In the genomic region with DNA sequence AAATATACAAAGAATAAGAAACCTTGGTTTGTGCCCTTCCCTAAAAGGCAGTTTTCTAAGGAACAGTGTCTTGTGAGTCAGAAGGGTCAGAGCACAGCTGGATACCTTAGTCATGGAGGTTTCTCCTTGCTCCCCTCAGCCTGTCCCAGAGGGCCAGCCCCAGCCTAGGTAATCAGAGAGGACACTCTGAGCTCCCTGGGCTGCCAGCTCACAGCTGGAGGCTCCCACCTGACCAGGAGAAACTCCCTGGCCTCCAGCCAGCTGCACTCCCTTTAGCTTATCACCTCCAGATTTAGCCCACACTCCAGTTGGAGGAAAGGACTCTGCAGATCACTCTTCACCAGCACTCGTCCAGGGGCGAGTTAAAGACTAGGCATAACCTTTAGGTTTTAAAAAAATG, we compare ENCODE assay signal across 9 mouse cellular contexts. TPM values are rescaled to one million over a fixed set of nuclear protein-coding genes. Genes with fewer than 3 reads are reported as not detected.
DNase-seq lines count a peak whose midpoint lies in the region; ATAC-seq lines count a peak whose summit lies in the region.
"Had no signal": no experiment of that assay in that cellular context is flagged by ENCODE, and none has a peak within 500 bp of the region (broad histone marks: within the 10 kb centered on the region; RNA-seq: fewer than 3 reads in every experiment).

No protein-coding gene starts in this region.

- H3K27ac ChIP-seq in stomach, embryonic 16.5 days (ENCODE audit: low read length), result no peak overlapping the region
- H3K27ac ChIP-seq in forebrain, embryonic 13.5 days, result no peak overlapping the region
- H3K27ac ChIP-seq: lung, embryonic 15.5 days had no signal

- no peak overlapping the region for H3K4me3 ChIP-seq in stomach, embryonic 16.5 days (replicated peaks; ENCODE audit: low read length)
- H3K4me3 ChIP-seq in forebrain, embryonic 13.5 days, result no peak overlapping the region
- H3K4me3 ChIP-seq: lung, embryonic 15.5 days had no signal

- peak; percentile 61 for ATAC-seq in stomach, embryonic 16.5 days (ENCODE audit: insufficient read depth, low FRiP score)
- no peak for ATAC-seq in forebrain, embryonic 13.5 days

- intact Hi-C loops in heart, postnatal 25 days (cut with DNase I), result no loop called here
- intact Hi-C loops in left cerebral cortex, postnatal 14 days (cut with DNase I), result no loop called here

- H3K9ac ChIP-seq in stomach, embryonic 16.5 days (ENCODE audit: low read length), result no peak overlapping the region
- H3K9ac ChIP-seq in forebrain, embryonic 13.5 days, result no peak overlapping the region
- H3K9ac ChIP-seq: lung, embryonic 15.5 days had no signal

- 39% methylated on average over 2 of the region's 2 CpGs for WGBS in stomach, embryonic 16.5 days
- WGBS in forebrain, embryonic 13.5 days, result 60% methylated on average over 2 of the region's 2 CpGs

- peaks cover 10% of the 10 kb centered on the region; the same call in 1 of the 2 replicates for H3K4me1 ChIP-seq in stomach, embryonic 16.5 days (ENCODE audit: control insufficient read depth, insufficient read depth, low read length)
- H3K4me1 ChIP-seq in forebrain, embryonic 13.5 days, result peaks cover 10% of the 10 kb centered on the region

- no peaks in the 10 kb centered on the region for H3K36me3 ChIP-seq in stomach, embryonic 16.5 days (ENCODE audit: control insufficient read depth, insufficient read depth, low read length)
- no peaks in the 10 kb centered on the region for H3K36me3 ChIP-seq in forebrain, embryonic 13.5 days (ENCODE audit: poor library complexity, severe bottlenecking)
- H3K36me3 ChIP-seq: lung, embryonic 15.5 days had no signal

- H3K4me2 ChIP-seq in stomach, embryonic 16.5 days (ENCODE audit: low read depth, low read length), result no peak overlapping the region
- H3K4me2 ChIP-seq in forebrain, embryonic 13.5 days, result no peak overlapping the region
- H3K4me2 ChIP-seq: lung, embryonic 15.5 days had no signal

- peak; percentile 27 to 46 for DNase-seq in kidney, postnatal 4 days
- DNase-seq in kidney, adult 11 months, result no peak
- DNase-seq in gastrocnemius, adult 18-20 months (ENCODE audit: low spot score), result peak; percentile 89
- peak; percentile 40 for DNase-seq in heart, postnatal 25 days (ENCODE audit: low spot score)
- DNase-seq in adrenal gland, adult 8-10 months, result no peak
- DNase-seq in left cerebral cortex, postnatal 14 days (ENCODE audit: low spot score in 2 of 2), result no peak

- no peaks in the 10 kb centered on the region for H3K9me3 ChIP-seq in stomach, embryonic 16.5 days (replicated peaks; ENCODE audit: control insufficient read depth, low read length)
- H3K9me3 ChIP-seq in forebrain, embryonic 13.5 days (replicated peaks), result no peaks in the 10 kb centered on the region
- H3K9me3 ChIP-seq: lung, embryonic 15.5 days had no signal

- no peaks in the 10 kb centered on the region for H3K27me3 ChIP-seq in stomach, embryonic 16.5 days (ENCODE audit: control insufficient read depth, insufficient read depth, low read length)
- H3K27me3 ChIP-seq in forebrain, embryonic 13.5 days, result no peaks in the 10 kb centered on the region
- H3K27me3 ChIP-seq: lung, embryonic 15.5 days had no signal

RNA-seq across cellular contexts. Expression of gene Bhlhe41, which starts 14.6 kb away (rescaled TPM):
- total RNA-seq in gastrocnemius, adult 18-20 months (2021), result 10 to 100 TPM; 30.3 to 38.1 TPM
- 10 to 100 TPM; 12.5 to 26.5 TPM for total RNA-seq in heart, postnatal 25 days (2021)
- polyA plus RNA-seq in stomach, embryonic 16.5 days (2015; fragmentation: Nextera tagmentation; extraction: Ambion mirVana), result 1.7 and 2.0 TPM in 2 replicates
- total RNA-seq in adrenal gland, adult 8-10 months (2022), result 10 to 100 TPM; 21.7 to 62.2 (median 33.0) TPM
- total RNA-seq in left cerebral cortex, postnatal 14 days (2021), result 10 to 100 TPM; 12.4 to 15.2 TPM
- 1.3 and 1.9 TPM in 2 replicates for polyA plus RNA-seq in forebrain, embryonic 13.5 days (2015; fragmentation: Nextera tagmentation; extraction: Ambion mirVana)

Comparison
In these comparisons a context has a peak if more than half of its experiments do, and no peak if none do; other contexts are left out.
1. DNase-seq: peak in kidney, postnatal 4 days (2 of 2), gastrocnemius, adult 18-20 months (single experiment) and heart, postnatal 25 days (single experiment); none in kidney, adult 11 months (single experiment), adrenal gland, adult 8-10 months (single experiment) and left cerebral cortex, postnatal 14 days (0 of 2).